Mouse (Mus musculus) hindbrain, embryonic 13.5 days (tissue): ENCODE measurements at regions not wholly inside any gene's neighbourhood (a gene's known extent, or its start where the extent isn't known, plus 50 kb on each side); places are given as distances from the start of the nearest gene placed in this dataset.
A peak's percentile ranks its signal among the peaks of the same experiment; 100 is the strongest.

Experiments
- ATAC-seq: fragments of 200-750 bp; cut with Nextera tagmentation; 2 replicates; pipeline ENCODE4 v1.8.0; 2017; ENCODE audit warnings: moderate TSS enrichment; ENCODE audit not compliant: low FRiP score
- H3K27ac ChIP-seq: fragments of 300-500 bp; sonication (generic); 2 replicates; pipeline ENCODE4 v1.5.1; 2015; ENCODE audit warnings: inconsistent platforms, mild to moderate bottlenecking, moderate library complexity
- H3K27me3 ChIP-seq: fragments of 300-500 bp; sonication (generic); 2 replicates; pipeline ENCODE4 v1.6.1; 2015; ENCODE audit warnings: mild to moderate bottlenecking, inconsistent platforms
- H3K36me3 ChIP-seq: fragments of 300-500 bp; sonication (generic); 2 replicates; pipeline ENCODE4 v1.6.1; 2015; ENCODE audit warnings: mild to moderate bottlenecking, inconsistent platforms
- H3K4me1 ChIP-seq: fragments of 300-500 bp; sonication (generic); replicated peaks from 2 replicates; pipeline ENCODE4 v1.6.1; 2015; ENCODE audit warnings: inconsistent platforms
- H3K4me2 ChIP-seq: fragments of 300-500 bp; sonication (generic); 2 replicates; pipeline ENCODE4 v1.6.1; 2015; ENCODE audit warnings: inconsistent platforms, mild to moderate bottlenecking, moderate library complexity
- H3K4me3 ChIP-seq: fragments of 300-500 bp; sonication (generic); 2 replicates; pipeline ENCODE4 v1.5.1; 2015; ENCODE audit warnings: mild to moderate bottlenecking, inconsistent platforms
- H3K9ac ChIP-seq: fragments of 300-500 bp; sonication (generic); 2 replicates; pipeline ENCODE4 v1.6.1; 2015; ENCODE audit warnings: mild to moderate bottlenecking, inconsistent platforms
- H3K9me3 ChIP-seq: fragments of 300-500 bp; sonication (generic); 2 replicates; pipeline ENCODE4 v1.6.1; 2016; ENCODE audit warnings: inconsistent platforms
- WGBS: fragments of 180-500 bp; shearing (Covaris S2); methylation state at CpG from one replicate; pipeline ENCODE4 v1.1.7; 2015; 5-methylcytosine and 5-hydroxymethylcytosine counted together

DNA sequence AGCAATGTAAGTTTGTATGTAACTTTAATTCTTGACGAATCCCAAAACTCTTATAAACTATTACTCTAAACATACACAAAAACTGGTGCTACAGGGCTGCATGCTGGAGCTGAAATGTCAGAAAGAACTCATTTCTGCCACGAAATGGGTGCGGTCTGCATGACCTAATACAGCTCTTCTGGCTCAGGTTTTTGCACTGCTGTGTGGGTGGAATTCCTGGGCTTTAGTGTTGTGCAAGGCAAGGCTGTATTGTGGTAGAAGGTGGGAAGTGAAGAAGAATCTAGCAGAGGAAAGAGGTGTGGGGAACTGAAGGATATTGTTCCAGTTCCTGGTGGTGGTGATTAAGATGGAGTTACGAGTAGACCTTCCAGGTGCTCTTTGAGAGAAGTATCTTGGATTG, 476.6 kb upstream of the Zeb2 start:
- H3K4me1 ChIP-seq, result no peaks in the 10 kb centered on the region
- no peak overlapping the region for H3K27ac ChIP-seq
- H3K9ac ChIP-seq, result no peak overlapping the region
- H3K4me2 ChIP-seq, result no peak overlapping the region
- WGBS, result 91% methylated on average over 4 of the region's 4 CpGs
- no peak for ATAC-seq
- no peak overlapping the region for H3K4me3 ChIP-seq
- H3K36me3 ChIP-seq, result no peaks in the 10 kb centered on the region
- no peaks in the 10 kb centered on the region for H3K27me3 ChIP-seq
- no peaks in the 10 kb centered on the region for H3K9me3 ChIP-seq

DNA sequence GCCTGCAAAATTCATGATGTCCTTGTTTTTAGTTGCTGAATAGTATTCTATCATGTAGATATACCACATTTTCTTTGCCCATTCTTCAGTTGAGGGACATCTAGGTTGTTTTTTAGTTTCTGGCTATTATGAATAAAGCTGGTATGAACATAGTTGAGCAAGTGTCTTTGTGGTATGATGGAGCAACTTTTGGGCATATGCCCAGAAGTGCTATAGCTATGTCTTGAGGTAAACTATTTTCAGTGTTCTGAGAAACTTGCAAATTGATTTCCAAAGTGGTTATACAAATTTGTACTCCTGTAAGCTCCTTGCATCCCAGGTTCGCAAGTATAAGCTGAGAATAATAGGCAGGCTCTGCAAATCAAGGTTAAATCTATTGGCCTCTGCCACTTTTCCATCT, 473.8 kb upstream of the Zeb2 start:
- H3K27me3 ChIP-seq, result no peaks in the 10 kb centered on the region
- H3K4me2 ChIP-seq, result no peak overlapping the region
- WGBS, result 92% methylated on average over 1 of the region's 1 CpGs
- H3K9ac ChIP-seq, result no peak overlapping the region
- H3K36me3 ChIP-seq, result no peaks in the 10 kb centered on the region
- no peak overlapping the region for H3K27ac ChIP-seq
- no peak overlapping the region for H3K4me3 ChIP-seq
- ATAC-seq, result no peak
- H3K9me3 ChIP-seq, result no peaks in the 10 kb centered on the region
- 0 out of 2 replicates have a peak, but pooled peaks cover 2% of the 10 kb centered on the region for H3K4me1 ChIP-seq

DNA sequence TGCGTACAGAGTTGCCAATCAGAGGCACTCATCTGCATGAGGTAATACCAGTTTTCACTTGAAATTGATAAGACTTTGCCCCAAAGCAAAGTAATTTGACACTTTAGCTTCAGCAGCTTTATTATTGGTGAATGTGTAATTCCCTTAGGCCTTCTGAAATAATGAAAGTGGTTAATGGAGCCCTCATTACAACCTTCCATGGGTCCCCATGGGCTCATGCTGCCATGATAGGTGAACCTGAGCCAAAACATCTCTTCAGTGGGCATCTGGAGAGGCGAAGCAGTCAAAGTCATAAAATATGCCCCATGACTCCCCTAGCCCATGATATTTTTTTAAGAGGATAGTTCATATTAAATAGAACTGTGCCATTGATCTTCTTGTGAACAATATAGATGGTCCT, 471.1 kb upstream of the Zeb2 start:
- no peak for ATAC-seq
- H3K4me2 ChIP-seq, result no peak overlapping the region
- H3K4me3 ChIP-seq, result no peak overlapping the region
- no peaks in the 10 kb centered on the region for H3K9me3 ChIP-seq
- no peaks in the 10 kb centered on the region for H3K27me3 ChIP-seq
- H3K27ac ChIP-seq, result no peak overlapping the region
- no peak overlapping the region for H3K9ac ChIP-seq
- 64% methylated on average over 2 of the region's 2 CpGs for WGBS
- no peaks in the 10 kb centered on the region for H3K36me3 ChIP-seq
- H3K4me1 ChIP-seq, result 0 out of 2 replicates have a peak, but pooled peaks cover 2% of the 10 kb centered on the region

DNA sequence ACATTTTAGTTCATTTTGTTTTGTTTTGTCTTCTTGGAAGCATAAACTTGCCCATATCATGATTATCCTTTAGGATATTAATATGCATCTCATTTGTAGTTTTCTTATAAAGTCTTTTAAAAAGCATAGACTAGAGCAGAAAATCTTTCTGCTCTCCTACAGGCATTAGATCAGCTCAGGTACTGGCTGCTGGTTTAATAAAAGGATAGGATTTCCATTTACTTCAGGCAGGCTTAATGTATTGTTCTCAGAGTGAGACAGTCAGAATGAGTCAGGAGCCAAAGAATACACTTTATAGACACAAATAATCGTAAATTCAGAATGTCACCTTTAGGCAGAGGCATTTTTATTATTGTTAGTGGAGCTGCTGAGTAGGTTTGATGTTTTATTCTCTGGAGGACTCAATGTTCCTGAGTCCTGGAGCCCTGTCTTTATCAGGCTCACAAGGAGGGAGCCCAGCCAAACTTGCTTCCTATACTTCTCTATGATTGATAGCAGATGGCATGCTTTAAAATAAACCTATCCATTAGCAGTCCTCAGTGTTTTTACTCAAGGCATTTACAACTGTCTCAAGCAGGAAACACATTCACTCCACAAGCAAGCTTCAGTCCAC, 469.5 kb upstream of the Zeb2 start:
- no peaks in the 10 kb centered on the region for H3K27me3 ChIP-seq
- no peak overlapping the region for H3K9ac ChIP-seq
- no peak overlapping the region for H3K4me3 ChIP-seq
- no peaks in the 10 kb centered on the region for H3K36me3 ChIP-seq
- no peak for ATAC-seq
- H3K9me3 ChIP-seq, result no peaks in the 10 kb centered on the region
- H3K27ac ChIP-seq, result no peak overlapping the region
- WGBS, result 65% methylated on average over 1 of the region's 1 CpGs
- H3K4me2 ChIP-seq, result no peak overlapping the region
- 0 out of 2 replicates have a peak, but pooled peaks cover 2% of the 10 kb centered on the region for H3K4me1 ChIP-seq

DNA sequence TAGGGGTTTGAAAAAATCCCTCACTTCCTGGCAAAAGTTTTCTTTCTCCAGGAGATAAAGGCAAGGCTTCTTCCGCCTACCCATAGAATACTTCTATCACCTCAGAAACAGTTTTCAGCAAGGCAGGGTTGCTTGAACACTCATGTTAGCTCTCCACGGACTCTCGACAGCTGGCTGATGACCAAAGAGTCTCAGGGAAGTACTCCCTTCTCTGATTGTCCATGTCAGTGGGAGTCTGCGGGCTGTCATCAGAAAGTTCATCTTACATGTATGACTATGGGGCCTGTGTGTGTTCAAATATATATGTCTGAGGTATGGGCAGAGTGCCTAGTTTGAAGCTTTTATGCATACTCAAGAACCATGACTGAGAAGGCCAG, 464.3 kb upstream of the Zeb2 start:
- no peak for ATAC-seq
- Histone ChIP-seq H3K27me3 (no peaks in the 10 kb centered on the region), H3K9ac (no peak overlapping the region), H3K4me1 (no peaks in the 10 kb centered on the region), H3K4me3 (no peak overlapping the region), H3K9me3 (no peaks in the 10 kb centered on the region), H3K27ac (no peak overlapping the region), H3K4me2 (no peak overlapping the region), H3K36me3 (no peaks in the 10 kb centered on the region)
- 86% methylated on average over 4 of the region's 4 CpGs for WGBS

DNA sequence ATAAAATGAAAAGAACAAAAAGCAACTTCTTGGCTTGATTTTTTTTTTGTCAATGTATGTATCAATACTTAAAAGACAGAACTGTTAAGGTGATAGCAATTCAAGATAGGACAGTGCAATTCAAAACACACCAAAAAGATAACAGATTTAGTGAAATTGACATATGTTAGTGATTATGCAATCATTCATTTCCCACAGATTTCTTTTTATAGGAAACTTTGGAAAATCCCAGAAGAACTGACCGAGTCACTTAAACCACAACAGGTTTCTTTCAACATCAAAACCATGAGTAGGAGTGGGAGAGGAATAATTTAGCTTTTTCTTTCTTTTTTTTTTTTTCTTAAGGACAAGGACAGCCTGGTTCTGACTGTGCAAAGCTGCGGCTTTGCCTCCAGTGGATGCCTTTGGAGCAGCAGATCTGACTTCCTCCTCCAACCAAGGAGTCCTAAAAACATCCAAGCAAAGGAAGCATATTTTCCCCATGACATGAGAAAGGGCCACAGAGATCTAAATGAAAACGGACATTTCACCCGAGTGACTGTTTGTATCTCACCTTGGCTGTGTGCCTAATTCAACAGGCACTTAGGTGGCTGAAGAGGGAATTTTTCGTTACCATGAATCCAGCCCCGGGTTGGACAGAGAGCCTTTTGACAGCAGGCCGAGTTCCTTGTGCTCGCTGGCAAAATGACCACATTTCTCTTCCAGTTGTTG, 463.8 kb upstream of the Zeb2 start:
- H3K4me2 ChIP-seq, result no peak overlapping the region
- 74% methylated on average over 8 of the region's 8 CpGs for WGBS
- no peaks in the 10 kb centered on the region for H3K36me3 ChIP-seq
- H3K9ac ChIP-seq, result no peak overlapping the region
- H3K4me1 ChIP-seq, result no peaks in the 10 kb centered on the region
- H3K27me3 ChIP-seq, result no peaks in the 10 kb centered on the region
- H3K4me3 ChIP-seq, result no peak overlapping the region
- no peak for ATAC-seq
- no peak overlapping the region for H3K27ac ChIP-seq
- no peaks in the 10 kb centered on the region for H3K9me3 ChIP-seq

DNA sequence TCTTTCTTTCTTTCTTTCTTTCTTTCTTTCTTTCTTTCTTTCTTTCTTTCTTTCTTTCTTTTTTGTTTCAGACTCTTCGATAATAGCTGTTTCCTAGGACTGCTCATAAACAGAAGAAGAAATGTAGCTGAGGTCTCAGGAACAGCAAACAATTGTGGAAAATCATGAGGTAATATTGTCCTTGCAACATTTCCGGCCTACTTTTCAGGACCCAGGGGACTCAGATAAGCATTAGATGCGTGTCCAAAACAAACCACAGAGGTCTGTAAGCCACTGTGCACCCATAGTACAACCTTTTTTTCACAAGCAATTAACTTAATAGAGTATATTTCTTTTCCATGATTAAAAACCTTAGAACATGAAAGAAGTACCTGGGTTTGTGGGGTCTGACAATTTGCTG, 455.7 kb upstream of the Zeb2 start:
- Histone ChIP-seq H3K4me1 (no peaks in the 10 kb centered on the region), H3K9ac (no peak overlapping the region), H3K9me3 (no peaks in the 10 kb centered on the region), H3K27me3 (no peaks in the 10 kb centered on the region), H3K27ac (no peak overlapping the region), H3K4me3 (no peak overlapping the region), H3K36me3 (no peaks in the 10 kb centered on the region), H3K4me2 (no peak overlapping the region)
- WGBS, result 87% methylated on average over 3 of the region's 3 CpGs
- ATAC-seq, result no peak

DNA sequence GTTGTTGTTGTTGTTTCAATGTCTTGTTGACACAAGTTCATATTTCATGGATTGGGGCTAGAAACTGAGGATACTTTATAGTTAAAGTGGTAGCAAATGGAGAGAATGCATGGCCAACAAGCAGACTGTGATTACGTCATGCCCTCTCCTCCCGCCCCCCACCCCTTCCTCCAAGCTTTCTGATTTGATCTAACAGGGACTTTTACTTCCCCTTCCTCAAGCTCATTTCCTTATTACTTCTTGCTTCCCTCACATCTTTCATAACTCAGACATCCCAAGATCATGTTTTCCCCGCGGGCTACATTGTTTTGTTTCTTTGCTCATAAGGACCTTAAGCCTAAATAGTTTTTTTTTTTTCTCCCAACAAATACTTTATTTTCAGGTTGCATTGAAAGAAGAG, 437.5 kb upstream of the Zeb2 start:
- Histone ChIP-seq H3K36me3 (no peaks in the 10 kb centered on the region), H3K4me3 (no peak overlapping the region), H3K27me3 (no peaks in the 10 kb centered on the region), H3K27ac (no peak overlapping the region), H3K9me3 (no peaks in the 10 kb centered on the region), H3K9ac (no peak overlapping the region), H3K4me2 (no peak overlapping the region), H3K4me1 (no peaks in the 10 kb centered on the region)
- no peak for ATAC-seq
- WGBS, result 82% methylated on average over 4 of the region's 4 CpGs

DNA sequence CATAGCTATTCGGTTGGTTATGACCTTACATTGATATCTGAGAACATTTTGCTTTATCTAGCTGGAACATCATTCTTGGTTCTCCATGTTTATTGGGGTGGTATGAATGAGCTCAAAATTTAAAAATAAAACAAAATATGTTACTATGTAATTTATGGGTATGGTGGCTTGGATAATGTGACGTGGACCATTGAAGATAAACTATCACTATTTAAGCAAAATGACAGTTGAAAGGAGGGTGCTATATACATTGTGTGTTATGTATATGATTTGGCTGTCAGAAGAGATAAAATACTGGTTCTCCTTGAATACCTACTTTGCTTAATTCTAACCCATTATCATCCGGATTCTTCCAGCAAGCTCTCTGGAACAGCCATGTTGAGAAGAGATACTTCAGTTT, 424.2 kb upstream of the Zeb2 start:
- ATAC-seq, result no peak
- no peaks in the 10 kb centered on the region for H3K4me1 ChIP-seq
- 94% methylated on average over 3 of the region's 3 CpGs for WGBS
- H3K9ac ChIP-seq, result no peak overlapping the region
- no peaks in the 10 kb centered on the region for H3K9me3 ChIP-seq
- H3K4me3 ChIP-seq, result no peak overlapping the region
- H3K36me3 ChIP-seq, result no peaks in the 10 kb centered on the region
- H3K27me3 ChIP-seq, result no peaks in the 10 kb centered on the region
- no peak overlapping the region for H3K27ac ChIP-seq
- H3K4me2 ChIP-seq, result no peak overlapping the region

DNA sequence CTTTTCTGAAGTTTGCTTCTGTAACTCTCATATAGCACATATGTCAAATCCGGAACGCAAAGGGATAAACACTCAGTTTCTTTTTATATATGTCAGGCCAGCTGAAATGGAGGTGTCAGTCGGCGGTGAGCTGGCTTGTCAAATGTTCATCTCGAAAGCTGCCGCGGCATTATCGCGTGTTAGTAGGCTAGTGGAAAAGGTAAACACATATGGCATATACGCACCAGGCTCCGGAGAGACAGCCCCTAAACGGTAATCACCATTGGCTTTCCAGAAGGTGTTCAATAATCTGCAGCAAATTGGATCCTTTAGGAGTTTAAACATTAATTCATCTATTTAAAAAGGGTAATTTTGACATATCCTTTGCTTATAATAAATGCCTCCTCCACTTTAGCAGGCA, 421.8 kb upstream of the Zeb2 start:
- H3K27me3 ChIP-seq, result no peaks in the 10 kb centered on the region
- no peaks in the 10 kb centered on the region for H3K36me3 ChIP-seq
- H3K4me2 ChIP-seq, result no peak overlapping the region
- 84% methylated on average over 12 of the region's 12 CpGs for WGBS
- no peaks in the 10 kb centered on the region for H3K4me1 ChIP-seq
- no peak overlapping the region for H3K27ac ChIP-seq
- H3K9ac ChIP-seq, result no peak overlapping the region
- no peaks in the 10 kb centered on the region for H3K9me3 ChIP-seq
- ATAC-seq, result no peak
- no peak overlapping the region for H3K4me3 ChIP-seq

DNA sequence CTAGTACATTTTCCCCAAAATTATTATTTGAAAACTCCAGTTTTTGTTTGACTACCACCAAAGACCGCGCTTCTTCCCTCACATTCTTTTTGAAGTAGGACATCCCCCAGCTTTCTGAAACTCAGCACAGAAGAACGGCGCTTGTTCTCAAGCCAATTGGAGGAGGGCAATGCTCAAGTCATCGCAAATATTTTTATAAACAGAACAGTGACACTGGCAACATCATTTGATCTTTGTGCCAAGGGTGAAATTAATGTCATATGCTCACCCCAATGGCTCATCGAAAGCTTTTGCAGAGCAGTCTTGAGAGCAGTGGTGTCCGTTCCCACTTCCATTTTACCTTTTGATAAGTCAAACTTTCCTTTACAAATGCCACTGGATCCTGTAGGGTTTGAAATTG, 420.5 kb upstream of the Zeb2 start:
- H3K27ac ChIP-seq, result no peak overlapping the region
- H3K36me3 ChIP-seq, result no peaks in the 10 kb centered on the region
- H3K4me3 ChIP-seq, result no peak overlapping the region
- H3K9me3 ChIP-seq, result no peaks in the 10 kb centered on the region
- H3K9ac ChIP-seq, result no peak overlapping the region
- WGBS, result 92% methylated on average over 7 of the region's 7 CpGs
- no peak for ATAC-seq
- no peak overlapping the region for H3K4me2 ChIP-seq
- no peaks in the 10 kb centered on the region for H3K27me3 ChIP-seq
- H3K4me1 ChIP-seq, result no peaks in the 10 kb centered on the region

DNA sequence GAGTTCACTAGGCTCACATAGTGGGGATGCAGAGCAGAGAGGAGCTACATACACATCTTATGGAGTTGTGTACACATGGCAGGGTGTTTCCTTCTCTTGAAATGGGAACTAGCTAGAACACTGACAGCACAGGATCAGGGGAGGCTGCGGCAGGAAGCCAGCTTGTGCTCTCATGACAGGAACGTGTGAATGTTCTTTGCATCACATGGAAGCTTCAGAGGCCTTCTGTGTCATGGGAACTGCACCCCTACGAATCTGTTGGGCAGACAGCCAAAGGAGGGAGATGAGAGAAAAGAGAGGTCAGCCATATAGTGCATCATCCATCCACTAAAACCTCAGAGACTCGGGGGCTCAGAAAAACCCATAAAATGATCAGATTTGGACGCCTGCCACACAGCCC, 417.6 kb upstream of the Zeb2 start:
- ATAC-seq, result no peak
- Histone ChIP-seq H3K9ac (no peak overlapping the region), H3K4me3 (no peak overlapping the region), H3K27ac (peak overlapping the region; percentile 8; the same call in 1 of the 2 replicates), H3K36me3 (no peaks in the 10 kb centered on the region), H3K27me3 (no peaks in the 10 kb centered on the region), H3K9me3 (no peaks in the 10 kb centered on the region), H3K4me2 (no peak overlapping the region), H3K4me1 (no peaks in the 10 kb centered on the region)
- 70% methylated on average over 5 of the region's 5 CpGs for WGBS

DNA sequence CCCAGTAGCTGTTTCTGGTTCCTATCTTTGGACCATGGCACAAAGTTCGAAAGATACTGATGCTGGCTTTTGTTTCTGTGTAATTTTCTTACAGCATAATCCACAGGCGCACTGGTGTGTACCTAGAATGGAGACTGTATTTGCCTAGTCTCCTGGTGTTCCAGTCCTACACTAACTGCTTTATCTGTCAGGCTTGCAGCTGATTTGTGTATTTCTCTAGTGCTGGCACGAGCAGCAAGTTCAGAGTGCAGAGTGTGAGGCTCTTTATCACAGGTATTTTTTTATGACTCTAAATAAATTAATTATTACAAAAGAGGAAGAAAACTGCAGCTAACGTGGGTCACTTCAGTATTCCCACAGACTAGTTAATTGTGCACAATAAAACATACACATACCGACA, 405.1 kb upstream of the Zeb2 start:
- no peak overlapping the region for H3K9ac ChIP-seq
- H3K4me2 ChIP-seq, result no peak overlapping the region
- WGBS, result 89% methylated on average over 5 of the region's 5 CpGs
- no peaks in the 10 kb centered on the region for H3K9me3 ChIP-seq
- H3K4me1 ChIP-seq, result no peaks in the 10 kb centered on the region
- no peak overlapping the region for H3K27ac ChIP-seq
- no peak overlapping the region for H3K4me3 ChIP-seq
- no peaks in the 10 kb centered on the region for H3K36me3 ChIP-seq
- no peaks in the 10 kb centered on the region for H3K27me3 ChIP-seq
- ATAC-seq, result no peak
